Mouse (Mus musculus): ENCODE results near the gene Necab2. TPM values are rescaled to one million over a fixed set of nuclear protein-coding genes. Genes with fewer than 3 reads are reported as not detected.
A peak's percentile ranks its signal among the peaks of the same experiment; 100 is the strongest.

Gene Necab2
- polyA plus RNA-seq, 1 experiment from 2014 or later, result 45.7 TPM

DNA sequence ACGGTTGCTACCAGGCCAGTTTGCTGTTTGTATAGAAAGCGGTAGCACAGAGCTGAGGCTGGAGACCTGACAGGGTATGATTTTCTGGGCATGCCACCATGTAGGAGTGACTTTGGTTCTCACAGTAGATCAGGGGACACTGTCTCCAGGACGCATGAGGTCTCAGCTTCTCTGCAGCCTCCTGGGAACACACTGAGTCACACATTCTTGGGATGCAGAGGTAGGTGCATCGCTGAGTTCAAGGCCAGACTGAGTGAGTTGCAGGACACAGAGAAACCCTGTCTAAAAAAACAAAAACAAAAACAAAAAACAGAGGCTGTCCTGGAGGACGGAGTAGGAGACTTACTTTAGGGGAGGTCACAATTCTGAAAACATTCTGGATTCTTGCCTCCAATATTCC is 6.4 kb downstream of the Necab2 start:
- Histone ChIP-seq H3K9me3 (ENCODE audit: control insufficient read depth, low read length) (no peaks in the 10 kb centered on the region), H3K27ac (replicated peaks; ENCODE audit: low read depth, low read length) (no peak overlapping the region), H3K4me3 (replicated peaks; ENCODE audit: low read depth, low read length) (no peak overlapping the region), H3K36me3 (ENCODE audit: control insufficient read depth, insufficient read depth, low read length) (no peaks in the 10 kb centered on the region), H3K4me1 (ENCODE audit: control insufficient read depth, insufficient read depth, low read length) (no peaks in the 10 kb centered on the region), H3K4me2 (ENCODE audit: low read length) (no peak overlapping the region), H3K27me3 (ENCODE audit: control insufficient read depth, insufficient read depth, low read length) (peaks cover 6% of the 10 kb centered on the region; the same call in 1 of the 2 replicates), H3K9ac (replicated peaks; ENCODE audit: low read length) (no peak overlapping the region)
- no peak for ATAC-seq (ENCODE audit: low FRiP score, low TSS enrichment)
- DNase-seq, result no peak
- WGBS, result 88% methylated on average over 5 of the region's 5 CpGs

DNA sequence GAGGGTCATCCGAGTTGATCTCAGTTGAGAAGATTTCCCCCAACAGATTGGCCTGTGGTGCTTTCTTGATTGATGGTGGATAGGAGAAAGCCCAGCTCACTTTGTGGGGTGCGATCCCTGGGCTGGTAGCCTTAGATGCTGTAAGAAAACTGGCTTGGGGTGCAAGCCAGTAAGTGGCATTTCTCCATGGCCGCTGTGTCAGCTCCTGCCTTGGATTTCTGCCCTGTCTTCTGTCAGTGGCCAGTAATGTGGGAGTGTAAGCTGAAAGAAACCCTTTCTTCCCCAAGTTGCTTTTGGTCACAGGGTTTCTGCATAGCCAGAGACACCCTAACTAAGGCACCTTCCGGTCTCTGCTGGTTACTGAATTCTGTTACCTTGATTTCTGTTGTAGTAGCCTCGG is 9.5 kb downstream of the Necab2 start:
- Histone ChIP-seq H3K4me2 (ENCODE audit: low read length) (no peak overlapping the region), H3K9me3 (ENCODE audit: control insufficient read depth, low read length) (no peaks in the 10 kb centered on the region), H3K27me3 (ENCODE audit: control insufficient read depth, insufficient read depth, low read length) (no peaks in the 10 kb centered on the region), H3K4me3 (replicated peaks; ENCODE audit: low read depth, low read length) (no peak overlapping the region), H3K9ac (replicated peaks; ENCODE audit: low read length) (no peak overlapping the region), H3K36me3 (ENCODE audit: control insufficient read depth, insufficient read depth, low read length) (no peaks in the 10 kb centered on the region), H3K4me1 (ENCODE audit: control insufficient read depth, insufficient read depth, low read length) (0 out of 2 replicates have a peak, but pooled peaks cover 6% of the 10 kb centered on the region), H3K27ac (replicated peaks; ENCODE audit: low read depth, low read length) (no peak overlapping the region)
- DNase-seq, result no peak
- ATAC-seq (ENCODE audit: low FRiP score, low TSS enrichment), result no peak
- 88% methylated on average over 5 of the region's 5 CpGs for WGBS

DNA sequence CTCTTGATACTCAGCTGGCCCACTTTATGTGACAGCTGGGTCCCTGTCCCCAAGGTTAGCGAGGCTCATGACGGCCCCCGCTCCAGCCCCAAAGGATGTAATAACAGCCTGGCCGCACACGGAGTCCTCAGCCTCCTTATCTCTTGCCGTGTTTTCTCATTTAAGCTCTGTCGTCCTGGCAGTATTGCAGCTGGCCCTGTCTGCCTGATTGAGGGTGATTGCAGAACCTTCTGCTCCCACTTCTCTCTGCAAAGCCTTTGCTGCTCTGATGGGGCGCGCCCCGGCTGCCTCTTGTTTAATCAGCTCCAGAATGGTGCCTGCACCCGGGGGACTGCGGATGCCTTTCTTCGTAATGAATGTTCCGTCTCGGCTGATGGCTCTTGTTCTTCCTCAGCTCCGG is 13.2 kb downstream of the Necab2 start:
- Histone ChIP-seq H3K9me3 (ENCODE audit: control insufficient read depth, low read length) (no peaks in the 10 kb centered on the region), H3K9ac (replicated peaks; ENCODE audit: low read length) (no peak overlapping the region), H3K4me1 (ENCODE audit: control insufficient read depth, insufficient read depth, low read length) (peaks cover 18% of the 10 kb centered on the region), H3K27ac (replicated peaks; ENCODE audit: low read depth, low read length) (peak overlapping the region; percentile 61), H3K36me3 (ENCODE audit: control insufficient read depth, insufficient read depth, low read length) (no peaks in the 10 kb centered on the region), H3K4me2 (ENCODE audit: low read length) (no peak overlapping the region), H3K4me3 (replicated peaks; ENCODE audit: low read depth, low read length) (no peak overlapping the region), H3K27me3 (ENCODE audit: control insufficient read depth, insufficient read depth, low read length) (0 out of 2 replicates have a peak, but pooled peaks cover 7% of the 10 kb centered on the region)
- WGBS, result 15% methylated on average over 16 of the region's 16 CpGs
- ATAC-seq (ENCODE audit: low FRiP score, low TSS enrichment) (no peak; the same call in 1 of the 2 replicates), DNase-seq (peak; percentile 78)

DNA sequence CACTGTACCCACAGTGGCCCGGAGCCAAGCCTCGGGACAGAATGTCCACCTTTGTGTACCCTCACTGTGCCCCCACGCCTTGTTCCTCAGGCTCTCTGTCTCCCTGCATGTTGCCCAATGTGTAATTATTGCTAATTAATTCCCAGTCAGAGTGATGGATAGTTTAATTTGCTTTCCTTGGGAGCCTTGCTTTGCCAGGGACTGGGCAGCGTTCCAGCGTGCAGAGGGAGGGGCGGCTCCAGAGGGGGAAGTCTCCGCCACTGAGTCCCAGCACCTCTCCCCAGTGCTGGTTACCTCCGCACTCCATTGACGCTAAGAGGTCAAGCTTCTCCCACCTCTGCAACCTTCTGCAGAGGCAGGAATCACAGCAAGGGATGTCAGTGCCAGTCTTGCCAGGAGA is 14.8 kb downstream of the Necab2 start:
- Histone ChIP-seq H3K4me2 (ENCODE audit: low read length) (no peak overlapping the region), H3K4me3 (replicated peaks; ENCODE audit: low read depth, low read length) (no peak overlapping the region), H3K27ac (replicated peaks; ENCODE audit: low read depth, low read length) (no peak overlapping the region), H3K27me3 (ENCODE audit: control insufficient read depth, insufficient read depth, low read length) (0 out of 2 replicates have a peak, but pooled peaks cover 7% of the 10 kb centered on the region), H3K36me3 (ENCODE audit: control insufficient read depth, insufficient read depth, low read length) (no peaks in the 10 kb centered on the region), H3K9me3 (ENCODE audit: control insufficient read depth, low read length) (no peaks in the 10 kb centered on the region), H3K4me1 (ENCODE audit: control insufficient read depth, insufficient read depth, low read length) (peaks cover 35% of the 10 kb centered on the region), H3K9ac (replicated peaks; ENCODE audit: low read length) (no peak overlapping the region)
- DNase-seq, result peak; percentile 63
- no peak for ATAC-seq (ENCODE audit: low FRiP score, low TSS enrichment)
- 55% methylated on average over 9 of the region's 9 CpGs for WGBS

DNA sequence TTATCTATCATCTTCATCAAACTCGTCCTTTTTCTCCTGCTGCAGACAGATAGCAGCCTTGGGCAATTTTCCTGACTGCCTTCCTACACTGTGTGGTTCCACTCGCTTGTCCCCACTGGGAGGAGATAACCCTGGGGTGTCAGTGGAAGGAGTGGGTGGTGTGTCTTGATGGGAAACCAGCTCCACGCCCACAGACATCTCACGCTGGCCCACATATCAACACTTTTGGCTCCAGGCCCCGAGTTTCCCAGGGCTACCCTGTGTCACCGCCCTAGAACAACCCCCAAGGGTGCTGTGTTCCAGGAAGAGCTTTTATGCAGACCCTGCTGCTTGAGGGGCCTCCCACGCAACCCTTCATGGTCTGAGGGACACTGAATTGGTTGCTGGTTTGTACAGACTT is 17.2 kb downstream of the Necab2 start:
- Histone ChIP-seq H3K27me3 (ENCODE audit: control insufficient read depth, insufficient read depth, low read length) (0 out of 2 replicates have a peak, but pooled peaks cover 7% of the 10 kb centered on the region), H3K36me3 (ENCODE audit: control insufficient read depth, insufficient read depth, low read length) (no peaks in the 10 kb centered on the region), H3K9me3 (ENCODE audit: control insufficient read depth, low read length) (no peaks in the 10 kb centered on the region), H3K9ac (replicated peaks; ENCODE audit: low read length) (no peak overlapping the region), H3K4me1 (ENCODE audit: control insufficient read depth, insufficient read depth, low read length) (peaks cover 40% of the 10 kb centered on the region), H3K4me2 (ENCODE audit: low read length) (no peak overlapping the region), H3K4me3 (replicated peaks; ENCODE audit: low read depth, low read length) (no peak overlapping the region), H3K27ac (replicated peaks; ENCODE audit: low read depth, low read length) (no peak overlapping the region)
- no peak for ATAC-seq (ENCODE audit: low FRiP score, low TSS enrichment)
- no peak for DNase-seq
- WGBS, result 14% methylated on average over 7 of the region's 7 CpGs

DNA sequence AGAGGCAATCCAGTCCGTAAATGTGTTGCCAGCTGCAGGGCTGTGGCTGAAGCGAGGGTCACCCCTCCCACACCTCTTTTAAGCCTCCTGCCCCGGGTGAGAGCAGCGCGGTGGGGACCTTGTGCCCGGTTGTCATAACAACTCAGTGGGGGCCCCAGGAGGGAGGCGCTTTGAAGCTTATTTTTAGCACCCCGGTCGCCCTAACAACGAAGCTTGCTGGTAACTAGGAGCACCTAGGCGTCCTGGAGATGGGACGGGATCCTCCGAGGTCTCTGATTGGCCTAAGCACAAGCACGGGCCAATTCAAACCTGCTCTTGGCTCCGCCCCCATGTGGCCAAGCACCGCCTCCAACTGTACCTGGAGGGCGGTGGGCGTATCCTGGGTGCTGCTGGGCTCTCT is 19.6 kb downstream of the Necab2 start:
- Histone ChIP-seq H3K4me3 (replicated peaks; ENCODE audit: low read depth, low read length) (no peak overlapping the region), H3K27ac (replicated peaks; ENCODE audit: low read depth, low read length) (0 out of 2 replicates have a peak overlapping the region, but pooled peaks have one; percentile 27), H3K9ac (replicated peaks; ENCODE audit: low read length) (no peak overlapping the region; the same call in 1 of the 2 replicates), H3K36me3 (ENCODE audit: control insufficient read depth, insufficient read depth, low read length) (no peaks in the 10 kb centered on the region), H3K4me2 (ENCODE audit: low read length) (peak overlapping the region; percentile 43), H3K4me1 (ENCODE audit: control insufficient read depth, insufficient read depth, low read length) (peaks cover 34% of the 10 kb centered on the region), H3K9me3 (ENCODE audit: control insufficient read depth, low read length) (no peaks in the 10 kb centered on the region), H3K27me3 (ENCODE audit: control insufficient read depth, insufficient read depth, low read length) (0 out of 2 replicates have a peak, but pooled peaks cover 7% of the 10 kb centered on the region)
- 0 out of 2 replicates have a peak, but pooled peaks have one; percentile 32 for ATAC-seq (ENCODE audit: low FRiP score, low TSS enrichment)
- peak; percentile 72 for DNase-seq
- WGBS, result under 1% methylated on average over 18 of the region's 18 CpGs

DNA sequence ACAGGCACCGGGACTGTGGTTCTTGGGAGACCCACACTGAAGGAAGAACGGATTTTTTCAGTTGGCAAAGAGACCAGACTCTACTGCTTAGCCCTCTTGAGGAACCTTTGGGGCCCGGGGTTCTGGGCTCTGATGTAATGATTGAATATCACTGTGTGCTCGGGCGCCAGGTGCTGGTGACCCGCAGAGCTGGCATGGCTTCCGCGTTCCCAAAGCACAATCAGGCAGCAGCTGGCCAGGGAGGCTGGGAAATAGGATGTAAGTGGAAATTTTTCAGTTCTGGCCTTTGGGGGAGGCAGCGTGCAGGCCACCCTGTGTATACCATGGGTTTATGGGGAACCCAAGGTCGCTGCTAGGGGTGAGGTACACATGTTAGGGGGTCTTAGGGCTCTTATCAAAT is 20.3 kb downstream of the Necab2 start:
- 65% methylated on average over 10 of the region's 10 CpGs for WGBS
- Histone ChIP-seq H3K9ac (replicated peaks; ENCODE audit: low read length) (no peak overlapping the region), H3K4me3 (replicated peaks; ENCODE audit: low read depth, low read length) (no peak overlapping the region), H3K4me1 (ENCODE audit: control insufficient read depth, insufficient read depth, low read length) (peaks cover 34% of the 10 kb centered on the region), H3K4me2 (ENCODE audit: low read length) (no peak overlapping the region), H3K27me3 (ENCODE audit: control insufficient read depth, insufficient read depth, low read length) (0 out of 2 replicates have a peak, but pooled peaks cover 7% of the 10 kb centered on the region), H3K9me3 (ENCODE audit: control insufficient read depth, low read length) (no peaks in the 10 kb centered on the region), H3K27ac (replicated peaks; ENCODE audit: low read depth, low read length) (0 out of 2 replicates have a peak overlapping the region, but pooled peaks have one; percentile 27), H3K36me3 (ENCODE audit: control insufficient read depth, insufficient read depth, low read length) (no peaks in the 10 kb centered on the region)
- ATAC-seq (ENCODE audit: low FRiP score, low TSS enrichment) (no peak), DNase-seq (no peak)

DNA sequence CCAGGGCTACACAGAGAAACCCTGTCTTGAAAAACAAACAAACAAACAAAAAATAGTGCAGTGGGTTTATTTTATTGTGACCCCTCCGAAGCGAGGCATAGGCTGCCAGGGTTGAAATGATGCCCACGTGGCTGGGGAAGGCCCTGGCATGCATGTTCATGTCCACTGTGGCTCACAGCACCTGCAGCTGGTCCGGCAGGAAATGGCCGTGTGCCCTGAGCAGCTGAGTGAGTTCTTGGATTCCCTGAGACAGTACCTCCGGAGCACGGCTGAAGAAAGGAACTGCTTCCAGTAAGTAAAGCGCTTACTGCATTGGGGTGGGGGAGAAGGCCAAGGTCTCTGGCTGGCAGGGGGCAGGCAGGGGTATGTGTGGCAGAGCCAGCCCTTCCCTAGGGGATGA is 21.6 kb downstream of the Necab2 start:
- H3K9me3 ChIP-seq (ENCODE audit: control insufficient read depth, low read length), result no peaks in the 10 kb centered on the region
- ATAC-seq (ENCODE audit: low FRiP score, low TSS enrichment) (no peak), DNase-seq (no peak)
- H3K36me3 ChIP-seq (ENCODE audit: control insufficient read depth, insufficient read depth, low read length), result no peaks in the 10 kb centered on the region
- H3K9ac ChIP-seq (replicated peaks; ENCODE audit: low read length), result no peak overlapping the region
- WGBS, result 93% methylated on average over 8 of the region's 8 CpGs
- 0 out of 2 replicates have a peak, but pooled peaks cover 3% of the 10 kb centered on the region for H3K27me3 ChIP-seq (ENCODE audit: control insufficient read depth, insufficient read depth, low read length)
- H3K27ac ChIP-seq (replicated peaks; ENCODE audit: low read depth, low read length), result no peak overlapping the region
- H3K4me3 ChIP-seq (replicated peaks; ENCODE audit: low read depth, low read length), result no peak overlapping the region
- H3K4me1 ChIP-seq (ENCODE audit: control insufficient read depth, insufficient read depth, low read length), result peaks cover 34% of the 10 kb centered on the region
- H3K4me2 ChIP-seq (ENCODE audit: low read length), result no peak overlapping the region

DNA sequence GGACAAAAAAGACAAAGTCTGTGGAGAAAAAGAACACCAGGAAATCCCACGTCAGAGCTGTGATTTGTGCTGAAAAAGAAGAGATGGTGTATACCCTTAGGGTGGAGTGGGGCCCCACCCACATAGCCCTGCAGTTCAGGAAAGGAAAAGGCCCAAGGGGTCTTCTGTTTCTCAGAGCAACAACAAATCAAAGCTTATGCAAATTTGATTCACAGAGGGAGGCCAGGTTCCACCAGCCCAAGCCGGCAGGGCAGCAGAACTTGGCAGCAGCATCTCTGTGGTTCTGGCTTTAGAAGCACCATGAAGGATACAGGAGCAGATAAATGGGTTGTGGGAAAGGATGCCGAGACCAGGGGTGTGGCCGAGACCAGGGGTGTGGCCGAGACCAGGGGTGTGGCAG is 32.2 kb downstream of the Necab2 start:
- H3K4me3 ChIP-seq (replicated peaks; ENCODE audit: low read depth, low read length), result no peak overlapping the region
- no peaks in the 10 kb centered on the region for H3K4me1 ChIP-seq (ENCODE audit: control insufficient read depth, insufficient read depth, low read length)
- H3K36me3 ChIP-seq (ENCODE audit: control insufficient read depth, insufficient read depth, low read length), result no peaks in the 10 kb centered on the region
- no peak overlapping the region for H3K9ac ChIP-seq (replicated peaks; ENCODE audit: low read length)
- 29% methylated on average over 5 of the region's 5 CpGs for WGBS
- no peaks in the 10 kb centered on the region for H3K9me3 ChIP-seq (ENCODE audit: control insufficient read depth, low read length)
- no peak for DNase-seq
- no peak overlapping the region for H3K4me2 ChIP-seq (ENCODE audit: low read length)
- ATAC-seq (ENCODE audit: low FRiP score, low TSS enrichment), result no peak
- no peak overlapping the region for H3K27ac ChIP-seq (replicated peaks; ENCODE audit: low read depth, low read length)
- no peaks in the 10 kb centered on the region for H3K27me3 ChIP-seq (ENCODE audit: control insufficient read depth, insufficient read depth, low read length)
